Mouse (Mus musculus): ENCODE results near the gene Smc1b. TPM values are rescaled to one million over a fixed set of nuclear protein-coding genes. Genes with fewer than 3 reads are reported as not detected.
A peak's percentile ranks its signal among the peaks of the same experiment; 100 is the strongest.
"Not testable (repeated sequence)": the region's sequence is repeated elsewhere in the genome, so short reads cannot be mapped to it uniquely, and the experiment has no call there.

Smc1b gene
- polyA plus RNA-seq, 1 experiment from 2014 or later = 0.08 TPM

DNA sequence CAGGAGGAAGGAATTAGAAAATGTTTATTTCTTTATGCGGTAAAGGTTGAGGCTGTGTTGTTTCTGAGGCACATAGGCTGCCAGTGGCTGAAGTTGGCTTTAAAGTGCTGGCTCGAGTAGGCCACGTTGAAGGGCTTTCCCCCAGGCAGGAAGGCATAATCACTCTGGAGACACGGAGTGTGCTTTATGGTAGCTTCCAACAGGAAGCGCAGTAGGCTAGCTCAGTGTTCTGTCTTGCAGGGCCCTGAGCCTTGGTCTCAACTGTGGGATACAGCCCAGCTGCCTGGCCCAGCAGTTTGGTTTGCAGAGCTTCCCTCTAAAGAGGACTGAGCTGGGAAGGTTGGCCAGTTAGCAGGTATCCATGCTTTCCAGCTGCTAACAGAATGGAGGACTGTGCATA, 88.6 kb downstream of the Smc1b start:
- H3K4me1 ChIP-seq = peaks cover 41% of the 10 kb centered on the region
- peak overlapping the region; percentile 76 for H3K27ac ChIP-seq (replicated peaks)
- no peak for ATAC-seq (ENCODE audit: extremely low read depth, insufficient number of reproducible peaks, low FRiP score, low TSS enrichment)
- H3K4me3 ChIP-seq = no peak overlapping the region
- H3K36me3 ChIP-seq = peaks cover 33% of the 10 kb centered on the region
- no peaks in the 10 kb centered on the region for H3K9me3 ChIP-seq
- peak overlapping the region; percentile 63 for H3K9ac ChIP-seq
- peak overlapping the region; percentile 26 for H3K4me2 ChIP-seq
- no peaks in the 10 kb centered on the region for H3K27me3 ChIP-seq (replicated peaks)
- WGBS = 51% methylated on average over 5 of the region's 5 CpGs

DNA sequence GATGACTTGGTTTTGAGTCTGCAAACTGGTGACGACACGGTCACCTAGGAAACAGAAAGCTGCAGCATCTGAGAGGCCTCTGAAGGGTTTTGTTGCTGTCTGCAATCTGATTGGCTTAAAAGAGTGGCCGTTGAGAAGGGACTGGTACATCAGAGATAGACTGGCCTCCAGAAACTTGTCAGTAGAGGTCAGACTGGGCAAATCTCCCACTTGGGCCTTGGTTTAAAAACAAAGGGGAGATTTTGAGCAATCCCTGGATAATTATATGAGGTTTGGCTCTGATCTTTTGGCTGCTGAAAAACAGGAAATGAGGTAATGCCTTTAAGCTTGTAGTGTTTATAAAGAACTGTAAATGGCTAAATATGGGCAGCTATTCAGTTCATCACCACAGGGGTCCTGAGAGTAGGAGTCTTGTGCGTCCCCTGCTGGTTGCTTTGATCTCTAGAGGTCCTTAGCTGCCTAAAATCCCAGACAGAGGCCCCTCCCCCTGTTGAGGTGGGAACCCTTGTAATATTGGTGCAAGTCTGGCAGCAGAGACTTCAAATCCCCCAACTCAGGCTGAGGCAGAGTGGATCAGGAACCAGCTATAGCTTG, 89.3 kb downstream of the Smc1b start:
- peak; percentile 58; the same call in 1 of the 2 replicates for ATAC-seq (ENCODE audit: extremely low read depth, insufficient number of reproducible peaks, low FRiP score, low TSS enrichment)
- Histone ChIP-seq H3K36me3 (peaks cover 27% of the 10 kb centered on the region), H3K4me1 (peaks cover 47% of the 10 kb centered on the region), H3K4me2 (peak overlapping the region; percentile 26), H3K9me3 (no peaks in the 10 kb centered on the region), H3K27me3 (replicated peaks) (no peaks in the 10 kb centered on the region), H3K9ac (peak overlapping the region; percentile 63; the same call in 1 of the 2 replicates), H3K27ac (replicated peaks) (peak overlapping the region; percentile 76), H3K4me3 (no peak overlapping the region)
- WGBS = 17% methylated on average over 4 of the region's 4 CpGs

DNA sequence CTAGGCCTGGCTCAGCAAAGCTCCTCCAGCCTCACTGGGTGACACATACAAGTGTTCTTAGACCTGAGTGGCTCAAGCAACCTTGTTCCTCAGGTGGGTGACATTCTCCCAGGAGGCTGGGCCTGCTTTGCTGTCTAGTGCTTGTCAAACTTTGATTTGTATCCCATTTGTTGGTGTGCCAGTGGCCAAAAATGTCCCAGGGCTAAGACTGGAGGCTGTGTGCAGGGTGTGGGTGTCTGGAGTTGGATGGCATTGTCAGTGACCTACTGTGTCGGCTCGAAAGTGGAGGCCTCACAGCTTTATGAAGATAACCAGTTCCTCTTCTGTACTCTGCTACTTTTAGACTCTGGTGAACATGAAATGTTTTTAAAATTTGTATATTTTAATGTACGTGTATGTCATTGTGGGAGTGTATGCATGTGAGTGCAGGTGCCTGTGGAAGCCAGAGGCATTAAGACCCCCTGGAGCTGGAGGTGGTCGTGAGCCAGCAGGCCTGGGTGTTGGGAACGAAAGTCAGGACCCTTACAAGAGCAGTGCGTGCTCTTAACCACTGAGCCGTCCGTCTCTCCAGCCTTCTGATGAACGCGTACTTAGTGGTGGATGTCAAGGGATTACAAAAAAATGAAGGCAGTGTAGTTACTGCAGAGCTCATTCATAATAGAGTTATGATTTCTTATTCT, 90.1 kb downstream of the Smc1b start:
- 67% methylated on average over 10 of the region's 10 CpGs for WGBS
- Histone ChIP-seq H3K4me3 (no peak overlapping the region), H3K4me2 (no peak overlapping the region), H3K27ac (replicated peaks) (peak overlapping the region; percentile 76), H3K27me3 (replicated peaks) (no peaks in the 10 kb centered on the region), H3K36me3 (peaks cover 19% of the 10 kb centered on the region), H3K4me1 (peaks cover 50% of the 10 kb centered on the region), H3K9ac (peak overlapping the region; percentile 50), H3K9me3 (no peaks in the 10 kb centered on the region)
- ATAC-seq (ENCODE audit: extremely low read depth, insufficient number of reproducible peaks, low FRiP score, low TSS enrichment) = no peak

DNA sequence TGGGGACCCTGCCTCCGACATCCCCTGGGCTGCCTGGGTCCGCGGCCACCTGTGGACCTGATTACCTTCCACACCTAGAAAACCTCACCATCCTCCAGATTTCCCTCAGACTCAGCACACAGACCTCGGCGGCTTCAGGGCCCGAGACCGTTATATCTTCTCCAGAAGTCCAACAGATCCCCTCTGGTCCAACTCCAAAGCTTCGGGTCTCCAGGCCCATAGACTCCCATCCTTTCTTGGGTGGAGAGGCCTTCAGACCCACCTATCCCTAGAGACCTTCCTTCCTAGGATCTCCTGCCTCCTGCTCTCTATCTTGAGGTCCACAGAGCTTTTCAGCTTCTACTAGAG, 94.4 kb downstream of the Smc1b start:
- no peak overlapping the region; the same call in 1 of the 2 replicates for H3K27ac ChIP-seq (replicated peaks)
- no peaks in the 10 kb centered on the region for H3K9me3 ChIP-seq
- peaks cover 40% of the 10 kb centered on the region for H3K4me1 ChIP-seq
- no peak for ATAC-seq (ENCODE audit: extremely low read depth, insufficient number of reproducible peaks, low FRiP score, low TSS enrichment)
- WGBS = 1% methylated on average over 8 of the region's 8 CpGs
- H3K9ac ChIP-seq = peak overlapping the region; percentile 91
- H3K27me3 ChIP-seq (replicated peaks) = 0 out of 2 replicates have a peak, but pooled peaks cover 14% of the 10 kb centered on the region
- no peaks in the 10 kb centered on the region for H3K36me3 ChIP-seq
- H3K4me3 ChIP-seq = peak overlapping the region; percentile 75
- peak overlapping the region; percentile 90 for H3K4me2 ChIP-seq

DNA sequence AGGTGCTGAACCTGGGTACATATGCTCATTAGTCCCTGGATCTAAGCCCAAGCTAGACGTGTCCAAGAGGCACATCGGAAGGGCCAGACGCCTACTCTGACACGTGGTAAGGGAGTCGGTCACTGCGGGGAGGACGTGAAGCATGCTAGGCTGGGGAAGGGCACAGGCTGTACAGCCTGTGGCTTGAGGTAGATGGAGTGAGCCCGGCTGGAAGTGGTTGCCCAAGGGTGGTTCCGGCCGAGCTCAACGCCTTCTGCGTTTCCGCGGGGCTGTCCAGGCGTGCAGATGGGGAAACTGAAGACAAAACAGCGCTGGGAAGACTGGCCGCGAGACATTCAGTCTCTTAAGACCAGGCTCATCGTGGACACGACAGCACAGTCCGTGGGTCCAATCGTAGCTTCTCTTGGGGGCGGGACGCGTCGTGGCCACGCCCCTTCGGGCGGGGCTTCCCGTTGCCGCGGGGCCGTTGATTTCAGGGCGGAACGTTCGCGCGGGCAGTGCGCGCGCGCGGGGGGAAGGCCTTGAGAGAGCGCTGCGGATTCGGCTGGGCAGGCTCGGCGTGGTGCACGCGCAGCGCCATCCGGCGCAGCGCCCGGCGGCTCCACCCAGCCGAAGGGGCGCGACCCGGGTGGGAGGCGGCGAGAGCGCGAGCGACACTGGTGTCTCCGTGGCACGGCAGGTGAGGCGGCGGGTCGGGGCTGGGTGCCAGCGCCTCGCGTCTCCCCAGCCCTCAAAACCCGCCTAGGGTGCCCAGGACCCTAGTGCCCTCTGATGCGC, 95.0 kb downstream of the Smc1b start:
- Histone ChIP-seq H3K9me3 (no peaks in the 10 kb centered on the region), H3K4me2 (peak overlapping the region; percentile 90), H3K4me1 (peaks cover 36% of the 10 kb centered on the region), H3K36me3 (no peaks in the 10 kb centered on the region), H3K27ac (replicated peaks) (peak overlapping the region; percentile 56), H3K27me3 (replicated peaks) (0 out of 2 replicates have a peak, but pooled peaks cover 14% of the 10 kb centered on the region), H3K9ac (peak overlapping the region; percentile 91), H3K4me3 (peak overlapping the region; percentile 75)
- ATAC-seq (ENCODE audit: extremely low read depth, insufficient number of reproducible peaks, low FRiP score, low TSS enrichment) = peak; percentile 80
- under 1% methylated on average over 70 of the region's 75 CpGs for WGBS

DNA sequence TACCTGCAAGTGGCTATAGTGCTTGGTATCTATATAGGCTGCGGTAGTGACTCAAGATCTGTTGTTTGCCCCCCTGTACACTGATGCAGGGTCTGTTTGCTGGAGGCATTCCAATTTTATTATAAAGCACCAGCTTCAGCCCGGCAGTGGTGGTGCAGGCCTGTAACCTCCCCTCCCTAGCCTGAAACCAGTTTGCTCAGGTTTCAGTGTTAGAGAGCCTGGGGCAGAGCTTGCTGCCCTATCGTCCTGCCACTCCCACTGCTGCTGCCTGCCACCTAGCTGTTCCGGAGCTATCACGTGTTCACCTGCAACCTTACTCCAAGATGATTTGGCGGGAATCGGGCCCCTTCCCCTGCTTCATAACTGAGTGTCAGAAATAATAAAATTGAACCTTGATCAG, 97.8 kb downstream of the Smc1b start:
- H3K36me3 ChIP-seq; ATAC-seq (ENCODE audit: extremely low read depth, insufficient number of reproducible peaks, low FRiP score, low TSS enrichment); H3K4me2 ChIP-seq; H3K4me3 ChIP-seq; H3K9ac ChIP-seq; H3K9me3 ChIP-seq; H3K27ac ChIP-seq (replicated peaks): not testable (repeated sequence)
- H3K4me1 ChIP-seq = peaks cover 23% of the 10 kb centered on the region
- 0 out of 2 replicates have a peak, but pooled peaks cover 14% of the 10 kb centered on the region for H3K27me3 ChIP-seq (replicated peaks)
- WGBS = 27% methylated on average over 7 of the region's 7 CpGs

DNA sequence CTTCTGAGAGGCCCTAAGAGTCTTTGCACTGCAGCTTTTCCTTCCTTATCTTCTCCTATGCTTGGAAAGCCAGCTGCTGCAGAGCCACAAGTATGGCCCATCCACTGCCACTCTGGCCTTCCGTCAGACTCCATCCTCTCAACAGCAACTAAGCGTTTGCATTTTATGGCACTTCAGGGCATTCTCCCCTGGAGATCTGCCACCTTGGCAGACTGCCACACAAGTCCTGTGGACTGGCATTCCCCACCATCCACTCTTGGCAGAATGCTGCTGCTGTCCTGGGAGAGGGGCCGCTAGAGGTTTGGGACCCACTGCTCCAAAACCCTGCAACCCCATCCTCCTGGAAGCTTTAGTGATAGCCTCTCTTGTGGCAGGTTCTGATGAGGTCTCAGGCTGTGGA, 99.9 kb downstream of the Smc1b start:
- H3K9ac ChIP-seq = no peak overlapping the region
- H3K36me3 ChIP-seq = no peaks in the 10 kb centered on the region

DNA sequence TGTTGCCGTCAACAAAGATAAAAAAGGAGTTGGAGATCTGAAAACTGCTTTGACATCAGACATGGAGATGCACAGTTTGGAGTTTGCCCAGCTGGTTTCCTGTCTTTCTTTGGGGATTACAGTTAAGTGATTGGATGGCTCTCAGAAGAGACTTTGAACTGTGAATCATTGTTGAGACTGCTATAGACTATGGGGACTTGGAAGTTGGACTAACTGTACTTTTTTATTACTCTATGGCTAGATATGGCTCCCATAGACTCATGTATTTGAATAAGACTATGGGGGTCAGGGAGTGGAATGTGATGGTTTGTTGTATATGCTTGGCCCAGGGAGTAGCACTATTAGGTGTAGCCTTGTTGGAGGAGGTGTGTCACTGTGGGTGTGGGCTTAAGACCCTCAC, 101.1 kb downstream of the Smc1b start:
- not testable (repeated sequence) for H3K27ac ChIP-seq (replicated peaks); H3K4me3 ChIP-seq; H3K4me2 ChIP-seq; H3K9ac ChIP-seq; ATAC-seq (ENCODE audit: extremely low read depth, insufficient number of reproducible peaks, low FRiP score, low TSS enrichment); H3K9me3 ChIP-seq; H3K4me1 ChIP-seq; H3K36me3 ChIP-seq
- H3K27me3 ChIP-seq (replicated peaks) = 0 out of 2 replicates have a peak, but pooled peaks cover 11% of the 10 kb centered on the region
- WGBS = 23% methylated on average over 1 of the region's 1 CpGs

More for the DNA sequence above, 99.9 kb downstream of the Smc1b start:
- no peak overlapping the region for H3K4me2 ChIP-seq
- H3K9me3 ChIP-seq = no peaks in the 10 kb centered on the region
- peaks cover 7% of the 10 kb centered on the region for H3K4me1 ChIP-seq
- WGBS = 77% methylated on average over 3 of the region's 3 CpGs
- H3K27me3 ChIP-seq (replicated peaks) = 0 out of 2 replicates have a peak, but pooled peaks cover 14% of the 10 kb centered on the region
- no peak for ATAC-seq (ENCODE audit: extremely low read depth, insufficient number of reproducible peaks, low FRiP score, low TSS enrichment)
- no peak overlapping the region for H3K27ac ChIP-seq (replicated peaks)
- no peak overlapping the region for H3K4me3 ChIP-seq

DNA sequence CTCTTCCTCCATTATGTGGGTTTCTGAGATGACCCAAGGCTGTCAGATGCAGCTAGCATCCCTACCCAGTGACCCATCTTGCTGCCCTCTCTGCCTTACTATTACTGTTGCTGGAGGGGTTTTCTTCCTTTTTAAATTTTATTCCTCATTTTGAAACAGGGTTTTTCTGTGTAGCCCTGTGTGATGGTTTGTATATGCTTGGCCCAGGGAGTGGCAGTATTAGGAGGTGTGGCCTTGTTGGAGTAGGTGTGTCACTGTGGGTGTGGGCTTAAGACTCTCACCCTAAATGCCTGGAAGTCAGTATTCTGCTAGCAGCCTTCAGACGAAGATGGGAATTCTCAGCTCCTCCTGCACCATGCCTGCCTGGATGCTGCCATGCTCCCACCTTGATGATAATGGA, 103.1 kb downstream of the Smc1b start, which contains the start of gene Fam118a:
Fam118a (plus strand) TSS at position 301 of the 400 bp plus-strand sequence.
- not testable (repeated sequence) for H3K4me1 ChIP-seq; H3K27me3 ChIP-seq (replicated peaks); H3K4me3 ChIP-seq; H3K4me2 ChIP-seq; ATAC-seq (ENCODE audit: extremely low read depth, insufficient number of reproducible peaks, low FRiP score, low TSS enrichment); H3K9ac ChIP-seq; H3K27ac ChIP-seq (replicated peaks); H3K36me3 ChIP-seq; H3K9me3 ChIP-seq
- WGBS = 54% methylated on average over 1 of the region's 1 CpGs

DNA sequence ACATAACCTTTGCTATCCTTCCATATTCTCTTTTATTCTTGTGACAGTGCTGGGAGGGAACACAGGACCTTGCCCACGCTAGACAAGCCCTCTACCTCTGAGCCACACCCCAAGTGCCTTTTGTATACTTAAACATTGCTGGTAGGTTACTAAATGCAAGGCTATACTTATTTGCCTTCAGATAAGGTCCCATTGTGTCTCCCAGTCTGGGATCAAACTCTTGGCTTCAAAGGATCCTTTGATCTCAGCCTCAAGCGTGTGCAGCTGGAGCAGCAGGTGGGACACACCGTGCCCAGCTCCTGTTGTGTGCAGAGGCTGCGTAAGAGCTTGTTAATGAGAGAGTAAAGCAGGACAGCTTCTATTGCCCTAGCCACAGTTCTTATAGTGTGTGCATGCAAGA, 104.0 kb downstream of the Smc1b start:
- Histone ChIP-seq H3K27me3 (replicated peaks) (no peaks in the 10 kb centered on the region; the same call in 1 of the 2 replicates), H3K9ac (no peak overlapping the region), H3K4me1 (0 out of 2 replicates have a peak, but pooled peaks cover 2% of the 10 kb centered on the region), H3K27ac (replicated peaks) (no peak overlapping the region), H3K9me3 (no peaks in the 10 kb centered on the region), H3K4me2 (no peak overlapping the region), H3K4me3 (no peak overlapping the region), H3K36me3 (no peaks in the 10 kb centered on the region)
- no peak for ATAC-seq (ENCODE audit: extremely low read depth, insufficient number of reproducible peaks, low FRiP score, low TSS enrichment)
- 54% methylated on average over 4 of the region's 4 CpGs for WGBS

DNA sequence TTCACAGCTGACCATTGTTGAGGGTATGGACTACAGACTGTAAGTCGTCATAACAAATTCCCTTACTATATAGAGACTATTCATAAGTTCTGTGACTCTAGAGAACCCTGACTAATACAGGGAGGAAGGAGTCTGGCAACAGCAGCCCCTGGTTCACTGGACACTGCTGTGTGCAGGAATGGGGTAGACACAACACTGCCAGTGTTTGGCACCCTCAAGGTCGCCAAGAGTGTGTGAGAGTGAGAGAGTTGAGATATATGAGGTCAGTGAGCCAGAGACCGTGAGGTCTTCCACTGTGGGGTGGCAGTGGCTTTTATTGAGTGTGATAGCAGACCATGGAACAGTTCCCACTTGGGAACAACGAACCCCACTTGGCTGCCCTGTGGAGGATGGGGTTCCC, 105.6 kb downstream of the Smc1b start:
- H3K9me3 ChIP-seq = no peaks in the 10 kb centered on the region
- no peak for ATAC-seq (ENCODE audit: extremely low read depth, insufficient number of reproducible peaks, low FRiP score, low TSS enrichment)
- WGBS = 72% methylated on average over 4 of the region's 4 CpGs

More for the DNA sequence above, 105.6 kb downstream of the Smc1b start:
- Histone ChIP-seq H3K9ac (no peak overlapping the region), H3K27me3 (replicated peaks) (no peaks in the 10 kb centered on the region; the same call in 1 of the 2 replicates), H3K27ac (replicated peaks) (no peak overlapping the region), H3K4me1 (no peaks in the 10 kb centered on the region), H3K4me2 (no peak overlapping the region), H3K36me3 (no peaks in the 10 kb centered on the region), H3K4me3 (no peak overlapping the region)

Measured in heart, embryonic 13.5 days (tissue).